Mouse (Mus musculus): ENCODE data around the gene Ccdc149. TPM values are rescaled to one million over a fixed set of nuclear protein-coding genes. Genes with fewer than 3 reads are reported as not detected.

The Ccdc149 gene
- polyA plus RNA-seq, 1 experiment = 0.48 TPM

- no peaks in the 10 kb centered on the region; the same call in 1 of the 2 replicates for H3K27me3 ChIP-seq (ENCODE audit: control insufficient read depth, insufficient read depth, low read length, poor library complexity, severe bottlenecking)
- no peak overlapping the region for H3K9ac ChIP-seq (ENCODE audit: low read depth, poor library complexity, severe bottlenecking)
- no peaks in the 10 kb centered on the region for H3K4me1 ChIP-seq (ENCODE audit: control insufficient read depth, insufficient read depth, low read length)
Measured at GRCm38 (mm10) chr5:52366661-52367060, 104.7 kb downstream of the Ccdc149 start.

GRCm38 (mm10) chr5:52365930-52366329 lies 105.4 kb downstream of the Ccdc149 start:
- Histone ChIP-seq H3K27ac (ENCODE audit: insufficient read depth, low read length) (no peak overlapping the region), H3K4me1 (ENCODE audit: control insufficient read depth, insufficient read depth, low read length) (no peaks in the 10 kb centered on the region), H3K36me3 (ENCODE audit: control insufficient read depth, insufficient read depth, low read length, poor library complexity, severe bottlenecking) (no peaks in the 10 kb centered on the region), H3K4me3 (ENCODE audit: low read depth, low read length) (no peak overlapping the region), H3K9ac (ENCODE audit: low read depth, poor library complexity, severe bottlenecking) (no peak overlapping the region), H3K27me3 (ENCODE audit: control insufficient read depth, insufficient read depth, low read length, poor library complexity, severe bottlenecking) (no peaks in the 10 kb centered on the region; the same call in 1 of the 2 replicates), H3K9me3 (replicated peaks; ENCODE audit: control insufficient read depth, insufficient read depth, low read length, poor library complexity, severe bottlenecking) (no peaks in the 10 kb centered on the region)
- TF ChIP-seq EP300 (IDR thresholded peaks at IDR 0.05; ENCODE audit: insufficient read depth, low read depth, low read length) = no peak
- no peak for TF ChIP-seq CTCF (IDR thresholded peaks at IDR 0.05; ENCODE audit: low read depth, low read length)
- TF ChIP-seq POLR2A (IDR thresholded peaks at IDR 0.05; ENCODE audit: insufficient read depth, low read length) = no peak

More at GRCm38 (mm10) chr5:52366661-52367060, 104.7 kb downstream of the Ccdc149 start:
- no peaks in the 10 kb centered on the region for H3K9me3 ChIP-seq (replicated peaks; ENCODE audit: control insufficient read depth, insufficient read depth, low read length, poor library complexity, severe bottlenecking)
- no peak overlapping the region for H3K4me3 ChIP-seq (ENCODE audit: low read depth, low read length)
- no peaks in the 10 kb centered on the region for H3K36me3 ChIP-seq (ENCODE audit: control insufficient read depth, insufficient read depth, low read length, poor library complexity, severe bottlenecking)
- no peak overlapping the region for H3K27ac ChIP-seq (ENCODE audit: insufficient read depth, low read length)
- TF ChIP-seq POLR2A (IDR thresholded peaks at IDR 0.05; ENCODE audit: insufficient read depth, low read length) (no peak), CTCF (IDR thresholded peaks at IDR 0.05; ENCODE audit: low read depth, low read length) (no peak), EP300 (IDR thresholded peaks at IDR 0.05; ENCODE audit: insufficient read depth, low read depth, low read length) (no peak)

- no peaks in the 10 kb centered on the region for H3K27me3 ChIP-seq (ENCODE audit: control insufficient read depth, insufficient read depth, low read length, poor library complexity, severe bottlenecking)
- H3K27ac ChIP-seq (ENCODE audit: insufficient read depth, low read length) = no peak overlapping the region
- H3K4me3 ChIP-seq (ENCODE audit: low read depth, low read length) = no peak overlapping the region
- H3K36me3 ChIP-seq (ENCODE audit: control insufficient read depth, insufficient read depth, low read length, poor library complexity, severe bottlenecking) = no peaks in the 10 kb centered on the region
- H3K9ac ChIP-seq (ENCODE audit: low read depth, poor library complexity, severe bottlenecking) = no peak overlapping the region
- no peaks in the 10 kb centered on the region for H3K4me1 ChIP-seq (ENCODE audit: control insufficient read depth, insufficient read depth, low read length)
- H3K9me3 ChIP-seq (replicated peaks; ENCODE audit: control insufficient read depth, insufficient read depth, low read length, poor library complexity, severe bottlenecking) = no peaks in the 10 kb centered on the region
- no peak for TF ChIP-seq POLR2A (IDR thresholded peaks at IDR 0.05; ENCODE audit: insufficient read depth, low read length)
- no peak for TF ChIP-seq EP300 (IDR thresholded peaks at IDR 0.05; ENCODE audit: insufficient read depth, low read depth, low read length)
- no peak for TF ChIP-seq CTCF (IDR thresholded peaks at IDR 0.05; ENCODE audit: low read depth, low read length)
Measured at GRCm38 (mm10) chr5:52364521-52364920, 106.8 kb downstream of the Ccdc149 start.

- Histone ChIP-seq H3K9ac (ENCODE audit: low read depth, poor library complexity, severe bottlenecking) (no peak within 1 kb of the TSS), H3K9me3 (replicated peaks; ENCODE audit: control insufficient read depth, insufficient read depth, low read length, poor library complexity, severe bottlenecking) (no peaks in the 10 kb centered on the region), H3K4me1 (ENCODE audit: control insufficient read depth, insufficient read depth, low read length) (no peaks in the 10 kb centered on the region), H3K27me3 (ENCODE audit: control insufficient read depth, insufficient read depth, low read length, poor library complexity, severe bottlenecking) (no peaks in the 10 kb centered on the region), H3K36me3 (ENCODE audit: control insufficient read depth, insufficient read depth, low read length, poor library complexity, severe bottlenecking) (no peaks in the 10 kb centered on the region), H3K27ac (ENCODE audit: insufficient read depth, low read length) (no peak within 1 kb of the TSS), H3K4me3 (ENCODE audit: low read depth, low read length) (no peak within 1 kb of the TSS)
- TF ChIP-seq CTCF (IDR thresholded peaks at IDR 0.05; ENCODE audit: low read depth, low read length) (no peak), EP300 (IDR thresholded peaks at IDR 0.05; ENCODE audit: insufficient read depth, low read depth, low read length) (no peak)
Measured at GRCm38 (mm10) chr5:52363468-52364150, 107.7 kb downstream of the Ccdc149 start, which contains the start of gene Sod3. Gene Sod3, plus strand, starts transcription at chr5:52363791.

- Histone ChIP-seq H3K9me3 (replicated peaks; ENCODE audit: control insufficient read depth, insufficient read depth, low read length, poor library complexity, severe bottlenecking) (no peaks in the 10 kb centered on the region), H3K36me3 (ENCODE audit: control insufficient read depth, insufficient read depth, low read length, poor library complexity, severe bottlenecking) (no peaks in the 10 kb centered on the region), H3K9ac (ENCODE audit: low read depth, poor library complexity, severe bottlenecking) (no peak overlapping the region), H3K4me1 (ENCODE audit: control insufficient read depth, insufficient read depth, low read length) (no peaks in the 10 kb centered on the region), H3K27me3 (ENCODE audit: control insufficient read depth, insufficient read depth, low read length, poor library complexity, severe bottlenecking) (no peaks in the 10 kb centered on the region), H3K4me3 (ENCODE audit: low read depth, low read length) (no peak overlapping the region), H3K27ac (ENCODE audit: insufficient read depth, low read length) (no peak overlapping the region)
- TF ChIP-seq CTCF (IDR thresholded peaks at IDR 0.05; ENCODE audit: low read depth, low read length) = no peak
- TF ChIP-seq EP300 (IDR thresholded peaks at IDR 0.05; ENCODE audit: insufficient read depth, low read depth, low read length) = no peak
- no peak for TF ChIP-seq POLR2A (IDR thresholded peaks at IDR 0.05; ENCODE audit: insufficient read depth, low read length)
Measured at GRCm38 (mm10) chr5:52362776-52363467, 108.4 kb downstream of the Ccdc149 start.

Measured in ES-Bruce4 (cell line).